Mouse (Mus musculus) E14TG2a.4 (cell line): ENCODE measurements around the gene Xpot.

Experiments
- CTCF ChIP-seq: conservative IDR thresholded peaks from 2 replicates; pipeline ENCODE4 v1.5.1; 2014; ENCODE audit warnings: low read length
- POU5F1 ChIP-seq: IDR thresholded peaks from 2 replicates; pipeline ENCODE4 v1.6.1; 2014; ENCODE audit warnings: low read length, borderline replicate concordance

DNA sequence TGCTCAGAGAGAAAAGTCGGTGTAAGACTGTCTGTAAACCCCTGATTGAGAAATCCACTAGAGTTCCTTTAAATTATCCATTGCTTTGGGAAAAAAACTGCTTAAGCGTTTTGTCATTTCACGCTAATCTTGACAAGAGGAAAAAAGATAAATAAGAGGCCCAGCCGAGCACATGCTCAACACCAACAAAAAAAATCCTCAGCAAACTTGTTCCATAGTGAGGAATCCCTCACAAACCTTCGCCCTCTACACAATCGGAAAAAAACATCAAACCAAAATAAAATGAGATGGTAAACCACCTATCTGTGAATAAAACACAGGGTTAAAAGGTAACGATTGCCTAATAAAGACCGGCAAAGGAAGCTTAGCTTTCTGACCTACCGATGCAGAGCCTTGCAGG lies 1.1 kb downstream of the Xpot start:
- TF ChIP-seq CTCF = no peak
- no peak for TF ChIP-seq POU5F1
